Mouse (Mus musculus): ENCODE results near the gene Csrnp2. TPM values are rescaled to one million over a fixed set of nuclear protein-coding genes. Genes with fewer than 3 reads are reported as not detected.

Gene Csrnp2
- polyA plus RNA-seq, 1 experiment from 2014 or later: 15.5 TPM

- Histone ChIP-seq H3K4me3 (ENCODE audit: low read depth, low read length) (peak within 1 kb of the TSS; percentile 87), H3K4me2 (ENCODE audit: low read depth, low read length) (peak within 1 kb of the TSS; percentile 80), H3K9me3 (ENCODE audit: control insufficient read depth, low read length) (no peaks in the 10 kb centered on the region), H3K9ac (ENCODE audit: low read depth, low read length) (peak within 1 kb of the TSS; percentile 77), H3K36me3 (ENCODE audit: control insufficient read depth, insufficient read depth, low read length) (peaks cover 25% of the 10 kb centered on the region), H3K4me1 (ENCODE audit: control insufficient read depth, insufficient read depth, low read length) (peaks cover 12% of the 10 kb centered on the region), H3K27ac (replicated peaks; ENCODE audit: low read depth, low read length) (peak within 1 kb of the TSS; percentile 83), H3K27me3 (replicated peaks; ENCODE audit: control insufficient read depth, insufficient read depth, low read length) (no peaks in the 10 kb centered on the region)
- 7% methylated on average over 28 of the region's 84 CpGs for WGBS
- ATAC-seq (ENCODE audit: low read depth): peak; percentile 95
- peak; percentile 94 for DNase-seq (ENCODE audit: low spot score)
These were observed 26.7 kb downstream of the Csrnp2 start, which contains the start of gene Letmd1 for GRCm38 (mm10) chr15:100468295-100469188. Gene Letmd1, plus strand, starts transcription at chr15:100469023.

DNA sequence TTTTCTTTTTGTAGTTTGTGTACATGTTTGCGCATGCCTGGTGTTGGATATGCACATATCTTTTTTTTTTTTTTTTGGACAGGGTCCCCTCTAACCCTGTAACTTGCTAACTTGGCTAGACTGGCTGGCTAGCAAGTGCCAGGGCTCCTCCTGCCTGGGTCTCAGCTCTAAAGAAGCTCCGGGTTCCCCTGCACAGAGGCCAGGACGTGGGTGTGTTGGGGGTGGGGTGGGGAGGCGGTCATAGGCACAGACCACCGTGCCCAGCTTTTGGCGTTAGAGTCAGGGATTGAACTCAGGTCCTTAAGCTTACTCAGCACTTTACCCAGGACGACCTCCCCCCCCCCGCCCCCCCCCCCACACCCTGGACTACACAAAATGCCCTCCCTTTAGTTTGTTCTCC lies 27.6 kb downstream of the Csrnp2 start:
- ATAC-seq (ENCODE audit: low read depth) (no peak), DNase-seq (ENCODE audit: low spot score) (no peak)
- H3K4me3 ChIP-seq (ENCODE audit: low read depth, low read length): 0 out of 2 replicates have a peak overlapping the region, but pooled peaks have one; percentile 87
- WGBS: 41% methylated on average over 7 of the region's 8 CpGs
- H3K27me3 ChIP-seq (replicated peaks; ENCODE audit: control insufficient read depth, insufficient read depth, low read length): no peaks in the 10 kb centered on the region
- peak overlapping the region; percentile 14; the same call in 1 of the 2 replicates for H3K9ac ChIP-seq (ENCODE audit: low read depth, low read length)
- H3K4me1 ChIP-seq (ENCODE audit: control insufficient read depth, insufficient read depth, low read length): peaks cover 12% of the 10 kb centered on the region
- H3K27ac ChIP-seq (replicated peaks; ENCODE audit: low read depth, low read length): no peak overlapping the region
- H3K4me2 ChIP-seq (ENCODE audit: low read depth, low read length): peak overlapping the region; percentile 80
- H3K9me3 ChIP-seq (ENCODE audit: control insufficient read depth, low read length): no peaks in the 10 kb centered on the region
- H3K36me3 ChIP-seq (ENCODE audit: control insufficient read depth, insufficient read depth, low read length): peaks cover 18% of the 10 kb centered on the region

- Histone ChIP-seq H3K36me3 (ENCODE audit: control insufficient read depth, insufficient read depth, low read length) (no peaks in the 10 kb centered on the region), H3K4me3 (ENCODE audit: low read depth, low read length) (no peak overlapping the region), H3K27me3 (replicated peaks; ENCODE audit: control insufficient read depth, insufficient read depth, low read length) (no peaks in the 10 kb centered on the region), H3K9me3 (ENCODE audit: control insufficient read depth, low read length) (no peaks in the 10 kb centered on the region), H3K9ac (ENCODE audit: low read depth, low read length) (no peak overlapping the region), H3K4me2 (ENCODE audit: low read depth, low read length) (no peak overlapping the region), H3K4me1 (ENCODE audit: control insufficient read depth, insufficient read depth, low read length) (peaks cover 12% of the 10 kb centered on the region), H3K27ac (replicated peaks; ENCODE audit: low read depth, low read length) (no peak overlapping the region)
- ATAC-seq (ENCODE audit: low read depth) (no peak), DNase-seq (ENCODE audit: low spot score) (no peak)
- 81% methylated on average over 2 of the region's 2 CpGs for WGBS
These were observed 29.9 kb downstream of the Csrnp2 start for GRCm38 (mm10) chr15:100465432-100465831.

- no peaks in the 10 kb centered on the region for H3K36me3 ChIP-seq (ENCODE audit: control insufficient read depth, insufficient read depth, low read length)
- 19% methylated on average over 6 of the region's 6 CpGs for WGBS
- no peak for ATAC-seq (ENCODE audit: low read depth)
- peak; percentile 66 for DNase-seq (ENCODE audit: low spot score)
- H3K4me1 ChIP-seq (ENCODE audit: control insufficient read depth, insufficient read depth, low read length): 0 out of 2 replicates have a peak, but pooled peaks cover 4% of the 10 kb centered on the region
- no peak overlapping the region for H3K4me3 ChIP-seq (ENCODE audit: low read depth, low read length)
- H3K4me2 ChIP-seq (ENCODE audit: low read depth, low read length): no peak overlapping the region
- H3K27ac ChIP-seq (replicated peaks; ENCODE audit: low read depth, low read length): no peak overlapping the region
- H3K9me3 ChIP-seq (ENCODE audit: control insufficient read depth, low read length): no peaks in the 10 kb centered on the region
- no peaks in the 10 kb centered on the region for H3K27me3 ChIP-seq (replicated peaks; ENCODE audit: control insufficient read depth, insufficient read depth, low read length)
- no peak overlapping the region for H3K9ac ChIP-seq (ENCODE audit: low read depth, low read length)
These were observed 31.6 kb downstream of the Csrnp2 start for GRCm38 (mm10) chr15:100463712-100464111.

DNA sequence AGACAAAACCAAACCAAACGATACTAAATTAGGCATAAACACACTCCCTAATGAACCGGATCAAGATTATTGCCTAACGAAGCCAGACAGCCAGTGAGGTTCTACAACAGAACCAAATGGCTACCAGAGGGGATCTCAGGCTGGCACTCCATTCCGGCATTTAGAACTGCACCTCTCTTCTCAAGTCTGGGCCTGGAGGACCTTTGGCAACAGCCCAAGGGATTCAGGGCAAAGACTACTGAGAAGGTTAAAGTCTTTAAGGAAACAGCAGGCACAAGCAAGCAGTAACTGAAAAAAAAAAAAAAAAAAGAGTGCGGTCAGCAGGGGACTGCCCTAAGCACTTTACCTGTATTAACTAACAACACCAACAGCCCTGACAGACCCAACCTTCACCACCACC lies 33.2 kb downstream of the Csrnp2 start:
- Histone ChIP-seq H3K4me2 (ENCODE audit: low read depth, low read length) (no peak overlapping the region), H3K36me3 (ENCODE audit: control insufficient read depth, insufficient read depth, low read length) (no peaks in the 10 kb centered on the region), H3K4me1 (ENCODE audit: control insufficient read depth, insufficient read depth, low read length) (no peaks in the 10 kb centered on the region), H3K27ac (replicated peaks; ENCODE audit: low read depth, low read length) (no peak overlapping the region), H3K9ac (ENCODE audit: low read depth, low read length) (no peak overlapping the region), H3K9me3 (ENCODE audit: control insufficient read depth, low read length) (no peaks in the 10 kb centered on the region), H3K4me3 (ENCODE audit: low read depth, low read length) (no peak overlapping the region), H3K27me3 (replicated peaks; ENCODE audit: control insufficient read depth, insufficient read depth, low read length) (no peaks in the 10 kb centered on the region)
- DNase-seq (ENCODE audit: low spot score) (no peak), ATAC-seq (ENCODE audit: low read depth) (no peak)
- WGBS: 78% methylated on average over 5 of the region's 5 CpGs

- Histone ChIP-seq H3K9me3 (ENCODE audit: control insufficient read depth, low read length) (no peaks in the 10 kb centered on the region), H3K27ac (replicated peaks; ENCODE audit: low read depth, low read length) (no peak overlapping the region), H3K4me1 (ENCODE audit: control insufficient read depth, insufficient read depth, low read length) (no peaks in the 10 kb centered on the region), H3K36me3 (ENCODE audit: control insufficient read depth, insufficient read depth, low read length) (no peaks in the 10 kb centered on the region), H3K27me3 (replicated peaks; ENCODE audit: control insufficient read depth, insufficient read depth, low read length) (no peaks in the 10 kb centered on the region), H3K4me2 (ENCODE audit: low read depth, low read length) (no peak overlapping the region), H3K9ac (ENCODE audit: low read depth, low read length) (no peak overlapping the region), H3K4me3 (ENCODE audit: low read depth, low read length) (no peak overlapping the region)
- WGBS: 70% methylated on average over 9 of the region's 9 CpGs
- ATAC-seq (ENCODE audit: low read depth) (no peak), DNase-seq (ENCODE audit: low spot score) (no peak)
These were observed 33.6 kb downstream of the Csrnp2 start for GRCm38 (mm10) chr15:100461646-100462045.

DNA sequence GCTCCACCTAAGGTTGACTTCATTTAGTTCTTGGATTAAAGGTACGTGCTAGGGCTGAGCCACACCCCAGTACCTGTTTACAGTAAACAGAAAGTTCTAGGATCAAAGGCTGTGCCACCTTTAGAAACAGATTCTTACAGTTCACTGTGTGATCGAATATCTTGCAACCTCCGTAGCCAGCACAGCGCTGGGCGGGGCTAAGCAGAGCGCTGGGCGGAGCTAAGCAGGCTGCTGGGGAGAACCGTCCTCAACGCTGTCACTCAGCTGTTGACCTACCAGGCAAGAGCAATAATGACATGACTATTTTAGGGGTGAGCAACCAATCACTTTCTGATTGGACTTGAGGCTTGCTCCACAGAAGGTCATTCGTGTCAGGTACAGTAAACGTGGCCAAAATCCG lies 34.3 kb downstream of the Csrnp2 start:
- peak overlapping the region; percentile 32 for H3K4me2 ChIP-seq (ENCODE audit: low read depth, low read length)
- H3K9ac ChIP-seq (ENCODE audit: low read depth, low read length): no peak overlapping the region
- H3K27me3 ChIP-seq (replicated peaks; ENCODE audit: control insufficient read depth, insufficient read depth, low read length): no peaks in the 10 kb centered on the region
- no peak overlapping the region for H3K4me3 ChIP-seq (ENCODE audit: low read depth, low read length)
- WGBS: 10% methylated on average over 12 of the region's 12 CpGs
- no peaks in the 10 kb centered on the region for H3K4me1 ChIP-seq (ENCODE audit: control insufficient read depth, insufficient read depth, low read length)
- no peak overlapping the region for H3K27ac ChIP-seq (replicated peaks; ENCODE audit: low read depth, low read length)
- H3K9me3 ChIP-seq (ENCODE audit: control insufficient read depth, low read length): no peaks in the 10 kb centered on the region
- no peaks in the 10 kb centered on the region for H3K36me3 ChIP-seq (ENCODE audit: control insufficient read depth, insufficient read depth, low read length)
- ATAC-seq (ENCODE audit: low read depth) (no peak), DNase-seq (ENCODE audit: low spot score) (peak; percentile 46)

- H3K9me3 ChIP-seq (ENCODE audit: control insufficient read depth, low read length): no peaks in the 10 kb centered on the region
- no peaks in the 10 kb centered on the region for H3K27me3 ChIP-seq (replicated peaks; ENCODE audit: control insufficient read depth, insufficient read depth, low read length)
- no peaks in the 10 kb centered on the region for H3K36me3 ChIP-seq (ENCODE audit: control insufficient read depth, insufficient read depth, low read length)
- H3K4me3 ChIP-seq (ENCODE audit: low read depth, low read length): no peak overlapping the region
- no peak for ATAC-seq (ENCODE audit: low read depth)
- H3K4me1 ChIP-seq (ENCODE audit: control insufficient read depth, insufficient read depth, low read length): no peaks in the 10 kb centered on the region
- peak; percentile 62 for DNase-seq (ENCODE audit: low spot score)
- no peak overlapping the region for H3K9ac ChIP-seq (ENCODE audit: low read depth, low read length)
- H3K4me2 ChIP-seq (ENCODE audit: low read depth, low read length): no peak overlapping the region
- 50% methylated on average over 10 of the region's 10 CpGs for WGBS
- no peak overlapping the region for H3K27ac ChIP-seq (replicated peaks; ENCODE audit: low read depth, low read length)
These were observed 37.2 kb downstream of the Csrnp2 start for GRCm38 (mm10) chr15:100458055-100458454.
